Mouse (Mus musculus): ENCODE data around the gene Tmem218. TPM values are rescaled to one million over a fixed set of nuclear protein-coding genes. Genes with fewer than 3 reads are reported as not detected.
A peak's percentile ranks its signal among the peaks of the same experiment; 100 is the strongest.

Gene Tmem218
- polyA plus RNA-seq, 1 experiment from 2014 or later = 15.4 TPM

GRCm38 (mm10) chr9:37188024-37188423 is 20.0 kb upstream of the Tmem218 start:
- Histone ChIP-seq H3K27me3 (no peaks in the 10 kb centered on the region), H3K9ac (replicated peaks) (no peak overlapping the region), H3K4me3 (no peak overlapping the region), H3K4me1 (peaks cover 3% of the 10 kb centered on the region; the same call in 1 of the 2 replicates), H3K27ac (replicated peaks) (no peak overlapping the region), H3K4me2 (replicated peaks) (no peak overlapping the region), H3K9me3 (0 out of 2 replicates have a peak, but pooled peaks cover 2% of the 10 kb centered on the region), H3K36me3 (no peaks in the 10 kb centered on the region)
- ATAC-seq (ENCODE audit: low FRiP score, low read depth) = no peak
- WGBS = 88% methylated on average over 3 of the region's 3 CpGs

DNA sequence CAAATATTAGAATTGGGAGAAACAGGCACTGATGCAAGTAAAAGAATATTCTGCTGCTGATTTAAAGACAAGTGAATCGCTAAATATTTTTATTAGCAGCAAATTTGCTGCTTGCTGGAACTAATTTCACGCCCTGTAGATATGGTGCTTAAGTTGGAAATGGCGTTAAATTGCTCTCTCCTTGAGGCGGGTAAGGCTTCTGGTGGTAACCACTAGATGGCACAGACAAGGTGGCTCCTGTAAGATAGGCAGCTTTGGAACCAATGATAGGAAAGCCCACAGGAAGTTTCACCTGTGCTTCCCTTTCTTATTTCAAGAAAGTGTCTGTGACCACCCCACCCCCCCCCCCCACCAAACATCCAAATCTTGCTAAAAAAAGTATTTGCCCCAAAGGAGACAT is 11.0 kb upstream of the Tmem218 start:
- Histone ChIP-seq H3K4me3 (no peak overlapping the region), H3K9ac (replicated peaks) (no peak overlapping the region), H3K4me1 (no peaks in the 10 kb centered on the region), H3K27ac (replicated peaks) (no peak overlapping the region), H3K4me2 (replicated peaks) (no peak overlapping the region), H3K27me3 (no peaks in the 10 kb centered on the region), H3K36me3 (no peaks in the 10 kb centered on the region), H3K9me3 (no peaks in the 10 kb centered on the region)
- 86% methylated on average over 4 of the region's 4 CpGs for WGBS
- ATAC-seq (ENCODE audit: low FRiP score, low read depth) = no peak

- Histone ChIP-seq H3K9ac (replicated peaks) (no peak overlapping the region), H3K36me3 (no peaks in the 10 kb centered on the region), H3K4me2 (replicated peaks) (no peak overlapping the region), H3K4me1 (peaks cover 9% of the 10 kb centered on the region), H3K4me3 (no peak overlapping the region), H3K27ac (replicated peaks) (no peak overlapping the region), H3K9me3 (no peaks in the 10 kb centered on the region), H3K27me3 (no peaks in the 10 kb centered on the region)
- no peak for ATAC-seq (ENCODE audit: low FRiP score, low read depth)
- WGBS = 87% methylated on average over 5 of the region's 5 CpGs
Observed at GRCm38 (mm10) chr9:37200414-37200813, 7.6 kb upstream of the Tmem218 start.

DNA sequence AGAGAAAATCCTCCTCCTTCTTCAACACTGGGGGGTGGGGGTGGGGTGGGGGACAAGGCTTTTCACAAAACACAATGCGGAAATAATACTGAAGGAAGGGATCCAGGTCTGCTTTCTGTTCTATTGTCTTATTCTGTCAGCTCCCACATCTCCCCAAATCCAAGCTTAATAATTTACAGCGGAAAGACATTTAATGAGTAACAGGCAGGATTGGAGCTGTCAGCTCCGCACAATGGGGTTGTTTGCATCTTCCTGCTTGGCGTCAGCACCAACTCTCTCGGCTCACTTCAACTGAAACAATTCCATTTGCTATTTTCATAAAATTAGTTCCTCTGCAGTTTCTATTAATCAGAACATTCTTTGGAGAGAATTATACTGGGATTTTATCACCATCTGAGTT is 4.1 kb upstream of the Tmem218 start:
- Histone ChIP-seq H3K27me3 (no peaks in the 10 kb centered on the region), H3K27ac (replicated peaks) (no peak overlapping the region), H3K9ac (replicated peaks) (no peak overlapping the region), H3K4me1 (peaks cover 17% of the 10 kb centered on the region), H3K36me3 (no peaks in the 10 kb centered on the region), H3K4me2 (replicated peaks) (0 out of 2 replicates have a peak overlapping the region, but pooled peaks have one; percentile 3), H3K9me3 (no peaks in the 10 kb centered on the region), H3K4me3 (no peak overlapping the region)
- ATAC-seq (ENCODE audit: low FRiP score, low read depth) = no peak
- WGBS = 31% methylated on average over 5 of the region's 5 CpGs

GRCm38 (mm10) chr9:37213060-37213738 is 5.2 kb downstream of the Tmem218 start:
- Histone ChIP-seq H3K27ac (replicated peaks) (no peak overlapping the region), H3K4me3 (no peak overlapping the region), H3K9me3 (no peaks in the 10 kb centered on the region), H3K4me2 (replicated peaks) (no peak overlapping the region), H3K4me1 (peaks cover 9% of the 10 kb centered on the region), H3K27me3 (no peaks in the 10 kb centered on the region), H3K36me3 (no peaks in the 10 kb centered on the region), H3K9ac (replicated peaks) (no peak overlapping the region)
- ATAC-seq (ENCODE audit: low FRiP score, low read depth) = no peak
- 89% methylated on average over 13 of the region's 13 CpGs for WGBS

DNA sequence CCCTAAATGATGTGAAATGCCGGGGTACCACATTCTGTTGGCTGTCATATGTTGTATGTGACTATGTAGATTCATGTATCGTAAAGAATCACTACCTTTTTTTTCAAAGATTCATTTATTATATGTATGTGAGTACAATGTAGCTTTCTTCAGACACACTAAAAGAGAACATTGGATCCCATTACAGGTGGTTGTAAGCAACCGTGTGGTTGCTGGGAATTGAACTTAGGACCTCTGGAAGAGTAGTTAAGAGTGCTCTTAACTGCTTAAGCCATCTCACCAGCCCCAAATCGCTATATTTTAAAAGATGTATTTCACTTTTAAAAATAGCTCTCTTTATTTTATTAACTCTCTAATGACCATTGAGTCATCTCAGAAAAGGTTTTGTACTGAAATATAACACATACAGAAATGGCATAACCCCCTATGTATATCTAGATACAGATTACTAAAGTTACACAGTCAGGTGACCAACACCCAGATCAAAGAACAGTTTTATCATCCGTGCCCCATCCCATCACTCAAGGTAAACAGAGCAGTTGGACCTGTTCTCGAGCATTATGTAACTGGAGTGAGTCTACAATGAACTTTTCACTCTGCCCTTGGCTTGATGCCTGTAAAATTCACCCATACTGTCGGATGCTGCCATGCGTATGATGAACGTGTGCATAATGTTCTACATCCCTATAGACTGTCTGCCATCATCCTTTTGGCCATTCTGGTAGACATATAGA is 6.5 kb downstream of the Tmem218 start:
- H3K9ac ChIP-seq (replicated peaks) = no peak overlapping the region
- H3K4me1 ChIP-seq = peaks cover 4% of the 10 kb centered on the region; the same call in 1 of the 2 replicates
- no peaks in the 10 kb centered on the region for H3K9me3 ChIP-seq
- no peak overlapping the region for H3K27ac ChIP-seq (replicated peaks)
- H3K27me3 ChIP-seq = no peaks in the 10 kb centered on the region
- H3K4me3 ChIP-seq = no peak overlapping the region
- ATAC-seq (ENCODE audit: low FRiP score, low read depth) = no peak
- H3K36me3 ChIP-seq = no peaks in the 10 kb centered on the region
- H3K4me2 ChIP-seq (replicated peaks) = no peak overlapping the region
- WGBS = 95% methylated on average over 9 of the region's 9 CpGs

GRCm38 (mm10) chr9:37220755-37221154 is 12.7 kb downstream of the Tmem218 start:
- H3K27ac ChIP-seq (replicated peaks) = no peak overlapping the region
- no peaks in the 10 kb centered on the region for H3K27me3 ChIP-seq
- no peak overlapping the region for H3K4me2 ChIP-seq (replicated peaks)
- H3K4me3 ChIP-seq = no peak overlapping the region
- H3K4me1 ChIP-seq = peaks cover 4% of the 10 kb centered on the region; the same call in 1 of the 2 replicates
- ATAC-seq (ENCODE audit: low FRiP score, low read depth) = peak; percentile 74; the same call in 1 of the 2 replicates
- peaks cover 18% of the 10 kb centered on the region; the same call in 1 of the 2 replicates for H3K36me3 ChIP-seq
- 89% methylated on average over 8 of the region's 8 CpGs for WGBS
- no peak overlapping the region for H3K9ac ChIP-seq (replicated peaks)
- H3K9me3 ChIP-seq = no peaks in the 10 kb centered on the region

- Histone ChIP-seq H3K4me1 (peaks cover 8% of the 10 kb centered on the region), H3K27me3 (no peaks in the 10 kb centered on the region), H3K36me3 (peaks cover 18% of the 10 kb centered on the region; the same call in 1 of the 2 replicates), H3K9me3 (no peaks in the 10 kb centered on the region), H3K4me2 (replicated peaks) (no peak overlapping the region), H3K4me3 (no peak overlapping the region), H3K9ac (replicated peaks) (no peak overlapping the region), H3K27ac (replicated peaks) (no peak overlapping the region)
- WGBS = 84% methylated on average over 1 of the region's 1 CpGs
- ATAC-seq (ENCODE audit: low FRiP score, low read depth) = no peak
Observed at GRCm38 (mm10) chr9:37225581-37225980, 17.6 kb downstream of the Tmem218 start.

- Histone ChIP-seq H3K9ac (replicated peaks) (no peak overlapping the region; the same call in 1 of the 2 replicates), H3K4me1 (peaks cover 8% of the 10 kb centered on the region), H3K27me3 (no peaks in the 10 kb centered on the region; the same call in 1 of the 2 replicates), H3K36me3 (no peaks in the 10 kb centered on the region), H3K9me3 (no peaks in the 10 kb centered on the region), H3K27ac (replicated peaks) (no peak overlapping the region), H3K4me3 (no peak overlapping the region), H3K4me2 (replicated peaks) (no peak overlapping the region)
- 6% methylated on average over 1 of the region's 1 CpGs for WGBS
- peak; percentile 89 for ATAC-seq (ENCODE audit: low FRiP score, low read depth)
Observed at GRCm38 (mm10) chr9:37229880-37230325, 21.9 kb downstream of the Tmem218 start.

- no peak overlapping the region; the same call in 1 of the 2 replicates for H3K9ac ChIP-seq (replicated peaks)
- no peaks in the 10 kb centered on the region for H3K9me3 ChIP-seq
- 89% methylated on average over 9 of the region's 9 CpGs for WGBS
- peaks cover 8% of the 10 kb centered on the region for H3K4me1 ChIP-seq
- no peak for ATAC-seq (ENCODE audit: low FRiP score, low read depth)
- H3K4me3 ChIP-seq = no peak overlapping the region
- H3K27ac ChIP-seq (replicated peaks) = no peak overlapping the region
- H3K36me3 ChIP-seq = no peaks in the 10 kb centered on the region
- no peak overlapping the region for H3K4me2 ChIP-seq (replicated peaks)
- no peaks in the 10 kb centered on the region; the same call in 1 of the 2 replicates for H3K27me3 ChIP-seq
Observed at GRCm38 (mm10) chr9:37230486-37231195, 22.6 kb downstream of the Tmem218 start.

GRCm38 (mm10) chr9:37232201-37233195 is 24.5 kb downstream of the Tmem218 start:
- 47% methylated on average over 22 of the region's 22 CpGs for WGBS
- Histone ChIP-seq H3K9ac (replicated peaks) (0 out of 2 replicates have a peak overlapping the region, but pooled peaks have one; percentile 15), H3K27me3 (no peaks in the 10 kb centered on the region; the same call in 1 of the 2 replicates), H3K4me1 (peaks cover 8% of the 10 kb centered on the region), H3K4me2 (replicated peaks) (no peak overlapping the region), H3K36me3 (no peaks in the 10 kb centered on the region), H3K9me3 (no peaks in the 10 kb centered on the region), H3K4me3 (no peak overlapping the region), H3K27ac (replicated peaks) (no peak overlapping the region)
- no peak for ATAC-seq (ENCODE audit: low FRiP score, low read depth)
